Mouse (Mus musculus) embryonic facial prominence, embryonic 13.5 days (tissue): ENCODE data around the gene Taf1c. TPM values are rescaled to one million over a fixed set of nuclear protein-coding genes. Genes with fewer than 3 reads are reported as not detected.

Experiments used
- ATAC-seq: fragments of 200-750 bp; cut with Nextera tagmentation; 2 replicates; pipeline ENCODE4 v1.8.0; 2017; ENCODE audit warnings: low read depth; ENCODE audit not compliant: insufficient number of reproducible peaks, insufficient read depth, low FRiP score, low TSS enrichment
- H3K27ac ChIP-seq: fragments of 300-500 bp; sonication (generic); 2 replicates; pipeline ENCODE4 v1.5.1; 2015; ENCODE audit warnings: moderate library complexity, mild to moderate bottlenecking, inconsistent platforms
- H3K27me3 ChIP-seq: fragments of 300-500 bp; sonication (generic); 2 replicates; pipeline ENCODE4 v1.6.1; 2015; ENCODE audit warnings: mild to moderate bottlenecking, inconsistent platforms
- H3K36me3 ChIP-seq: fragments of 300-500 bp; sonication (generic); 2 replicates; pipeline ENCODE4 v1.6.1; 2015; ENCODE audit warnings: mild to moderate bottlenecking, inconsistent platforms
- H3K4me1 ChIP-seq: fragments of 300-500 bp; sonication (generic); 2 replicates; pipeline ENCODE4 v1.6.1; 2015; ENCODE audit warnings: inconsistent platforms
- H3K4me2 ChIP-seq: fragments of 300-500 bp; sonication (generic); 2 replicates; pipeline ENCODE4 v1.6.1; 2015; ENCODE audit warnings: moderate library complexity, mild to moderate bottlenecking, inconsistent platforms
- H3K4me3 ChIP-seq: fragments of 300-500 bp; sonication (generic); 2 replicates; pipeline ENCODE4 v1.5.1; 2015; ENCODE audit warnings: mild to moderate bottlenecking, inconsistent platforms
- H3K9ac ChIP-seq: fragments of 300-500 bp; sonication (generic); 2 replicates; pipeline ENCODE4 v1.6.1; 2015; ENCODE audit warnings: mild to moderate bottlenecking, inconsistent platforms
- H3K9me3 ChIP-seq: fragments of 300-500 bp; sonication (generic); 2 replicates; pipeline ENCODE4 v1.6.1; 2016; ENCODE audit warnings: inconsistent platforms
- WGBS: fragments of 180-500 bp; shearing (Covaris S2); methylation state at CpG from one replicate; pipeline ENCODE4 v1.1.7; 2015; ENCODE audit warnings: mixed read lengths; 5-methylcytosine and 5-hydroxymethylcytosine counted together
- polyA plus RNA-seq: library from polyadenylated mRNA; unstranded; fragments of >200 nt; fragmentation: Nextera tagmentation; extraction: Ambion mirVana; gene quantifications from 2 replicates; pipeline ENCODE4 v1.2.1, GENCODE M21; 2015

Gene Taf1c
- polyA plus RNA-seq, 1 experiment from 2014 or later: 13.7 TPM

DNA sequence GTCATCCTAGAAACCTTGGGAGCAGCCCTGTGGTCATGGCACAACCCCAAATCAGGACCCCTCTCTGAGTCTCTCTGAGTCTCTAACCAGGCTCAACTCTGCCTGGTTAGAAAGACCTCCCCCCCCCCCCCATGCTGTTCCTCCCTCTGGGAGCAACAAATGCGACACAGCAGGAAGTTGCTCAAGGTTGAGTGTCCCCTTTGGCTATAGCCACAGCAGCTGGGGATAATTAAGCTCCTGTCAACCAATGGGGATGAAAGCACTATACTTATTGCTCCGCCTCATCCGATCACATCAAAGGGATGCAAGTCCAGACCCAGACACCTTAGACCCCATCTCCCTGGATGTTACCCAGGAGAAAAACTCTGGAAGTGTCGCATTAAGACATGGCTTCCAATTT, 17.5 kb upstream of the Taf1c start:
- Histone ChIP-seq H3K36me3 (no peaks in the 10 kb centered on the region), H3K27me3 (no peaks in the 10 kb centered on the region; the same call in 1 of the 2 replicates), H3K4me3 (no peak overlapping the region), H3K4me2 (no peak overlapping the region), H3K27ac (no peak overlapping the region), H3K9me3 (no peaks in the 10 kb centered on the region), H3K4me1 (peaks cover 3% of the 10 kb centered on the region; the same call in 1 of the 2 replicates), H3K9ac (no peak overlapping the region)
- 28% methylated on average over 4 of the region's 4 CpGs for WGBS
- ATAC-seq: no peak

DNA sequence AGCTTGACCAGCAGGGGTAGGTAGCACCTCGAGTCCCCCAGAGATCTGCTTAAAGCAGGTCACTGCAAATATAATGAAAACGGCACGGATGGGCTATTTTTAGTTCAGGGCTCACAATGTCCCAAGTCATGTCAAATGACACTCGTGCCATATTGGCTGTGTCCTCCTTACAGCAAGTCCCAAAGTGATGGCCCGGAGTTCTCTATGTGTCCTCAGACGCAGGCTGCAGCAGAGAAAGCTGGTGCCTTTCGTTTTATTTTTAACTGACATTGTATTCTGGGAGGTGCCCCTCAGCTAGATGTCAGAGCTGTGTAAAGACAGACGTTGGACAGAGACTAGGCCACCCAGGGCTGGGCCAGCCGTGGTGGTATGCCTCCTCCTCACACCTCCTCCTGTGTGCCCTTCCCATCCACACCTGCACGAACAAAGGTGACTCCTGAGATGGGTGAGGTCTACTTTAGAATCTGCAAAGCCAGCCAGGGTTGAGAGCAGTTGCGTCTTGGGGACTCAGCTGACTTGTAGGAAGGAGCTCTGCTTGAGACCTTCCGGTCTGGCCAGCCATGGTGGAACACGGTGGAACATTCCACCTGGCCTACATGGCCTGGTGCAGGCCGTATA, 15.9 kb upstream of the Taf1c start:
- WGBS: 86% methylated on average over 14 of the region's 14 CpGs
- Histone ChIP-seq H3K27ac (no peak overlapping the region), H3K27me3 (no peaks in the 10 kb centered on the region; the same call in 1 of the 2 replicates), H3K9me3 (no peaks in the 10 kb centered on the region), H3K36me3 (no peaks in the 10 kb centered on the region), H3K9ac (no peak overlapping the region), H3K4me1 (no peaks in the 10 kb centered on the region), H3K4me3 (no peak overlapping the region), H3K4me2 (no peak overlapping the region)
- ATAC-seq: no peak

DNA sequence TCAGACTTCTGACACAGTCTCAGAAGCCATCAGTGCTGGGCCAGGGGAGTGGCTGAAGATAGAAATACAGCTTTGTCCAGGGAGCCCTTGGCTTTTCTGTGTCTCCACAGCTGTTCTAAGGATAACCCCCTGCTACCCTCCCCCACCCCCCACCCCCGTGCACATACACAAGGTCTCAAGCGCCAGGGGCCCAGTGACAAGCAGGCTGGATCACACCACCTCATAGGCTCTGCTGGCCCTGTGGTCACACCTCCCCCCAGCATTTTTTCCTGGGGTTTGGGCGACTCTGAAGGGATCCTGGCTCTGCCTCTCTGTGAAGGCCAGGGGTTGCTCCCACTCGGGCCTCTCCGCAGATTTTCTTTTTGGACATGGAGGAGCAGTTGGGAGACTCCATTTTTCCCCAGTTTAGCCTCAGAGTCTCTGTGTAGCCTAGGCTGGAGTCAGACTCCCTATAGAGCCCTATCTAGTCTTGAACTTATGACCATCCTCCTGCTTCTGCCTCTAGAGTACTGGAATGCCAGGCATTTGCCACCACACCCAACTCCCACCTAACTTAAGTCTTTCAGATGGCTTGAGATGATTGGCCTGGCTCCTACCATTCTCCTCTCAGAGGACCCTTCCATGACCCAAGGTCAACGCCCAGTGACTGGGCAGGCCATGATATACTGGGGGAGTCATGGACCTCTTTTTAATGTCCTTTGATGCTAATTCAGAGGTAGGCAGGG, 15.3 kb upstream of the Taf1c start:
- ATAC-seq: no peak
- Histone ChIP-seq H3K27me3 (peaks cover 4% of the 10 kb centered on the region; the same call in 1 of the 2 replicates), H3K27ac (no peak overlapping the region), H3K9me3 (no peaks in the 10 kb centered on the region), H3K36me3 (no peaks in the 10 kb centered on the region), H3K4me3 (no peak overlapping the region), H3K4me2 (no peak overlapping the region), H3K4me1 (no peaks in the 10 kb centered on the region), H3K9ac (no peak overlapping the region)
- 74% methylated on average over 6 of the region's 6 CpGs for WGBS

DNA sequence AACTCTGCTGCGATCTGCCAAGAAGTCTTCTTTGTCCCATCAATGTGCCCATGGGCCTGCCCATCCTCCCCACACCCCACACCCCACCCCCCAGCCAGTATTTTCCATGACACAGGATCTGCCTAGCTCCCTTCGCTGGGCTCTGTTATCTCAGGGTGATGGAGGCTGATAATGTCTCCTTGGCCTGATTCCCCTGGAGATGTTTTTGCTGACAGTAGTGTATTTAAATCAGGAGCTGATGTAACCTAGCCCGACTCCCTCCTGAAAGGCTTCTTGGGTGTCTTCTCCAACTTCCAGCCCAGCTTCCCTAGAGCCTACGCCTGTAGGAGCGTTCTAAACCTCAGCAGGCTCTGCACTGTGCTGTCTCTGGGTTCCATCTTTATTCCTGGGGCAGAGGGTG, 13.9 kb upstream of the Taf1c start:
- 67% methylated on average over 5 of the region's 5 CpGs for WGBS
- Histone ChIP-seq H3K9me3 (no peaks in the 10 kb centered on the region), H3K4me2 (no peak overlapping the region)

DNA sequence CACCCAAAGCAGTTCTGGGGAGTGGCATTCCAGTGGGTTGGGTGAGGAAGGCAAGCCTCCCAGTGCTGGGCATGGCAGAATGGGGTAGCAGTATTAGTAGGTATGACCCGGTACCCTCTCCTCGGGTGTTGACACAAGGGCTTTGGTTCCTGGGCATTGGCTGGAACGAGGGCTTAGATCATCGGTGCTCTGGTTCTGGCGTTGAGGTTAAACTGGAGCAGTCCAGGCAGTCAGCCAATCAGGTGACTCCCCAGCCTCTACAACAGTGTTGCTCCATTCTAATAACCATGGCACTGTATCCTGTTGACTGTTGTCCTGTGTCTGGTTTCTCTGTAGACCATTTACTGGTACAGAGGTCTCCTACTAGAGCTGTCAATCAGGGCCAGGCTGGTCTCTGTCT, 12.6 kb upstream of the Taf1c start:
- H3K36me3 ChIP-seq: no peaks in the 10 kb centered on the region
- H3K4me1 ChIP-seq: no peaks in the 10 kb centered on the region
- no peak overlapping the region for H3K4me3 ChIP-seq
- H3K9me3 ChIP-seq: no peaks in the 10 kb centered on the region
- H3K27me3 ChIP-seq: 0 out of 2 replicates have a peak, but pooled peaks cover 5% of the 10 kb centered on the region
- ATAC-seq: no peak
- H3K4me2 ChIP-seq: no peak overlapping the region
- 91% methylated on average over 5 of the region's 5 CpGs for WGBS
- H3K27ac ChIP-seq: no peak overlapping the region
- no peak overlapping the region for H3K9ac ChIP-seq

More for the DNA sequence above, 13.9 kb upstream of the Taf1c start:
- Histone ChIP-seq H3K36me3 (no peaks in the 10 kb centered on the region), H3K4me1 (no peaks in the 10 kb centered on the region), H3K9ac (no peak overlapping the region), H3K27ac (no peak overlapping the region), H3K4me3 (no peak overlapping the region), H3K27me3 (0 out of 2 replicates have a peak, but pooled peaks cover 5% of the 10 kb centered on the region)
- ATAC-seq: no peak

DNA sequence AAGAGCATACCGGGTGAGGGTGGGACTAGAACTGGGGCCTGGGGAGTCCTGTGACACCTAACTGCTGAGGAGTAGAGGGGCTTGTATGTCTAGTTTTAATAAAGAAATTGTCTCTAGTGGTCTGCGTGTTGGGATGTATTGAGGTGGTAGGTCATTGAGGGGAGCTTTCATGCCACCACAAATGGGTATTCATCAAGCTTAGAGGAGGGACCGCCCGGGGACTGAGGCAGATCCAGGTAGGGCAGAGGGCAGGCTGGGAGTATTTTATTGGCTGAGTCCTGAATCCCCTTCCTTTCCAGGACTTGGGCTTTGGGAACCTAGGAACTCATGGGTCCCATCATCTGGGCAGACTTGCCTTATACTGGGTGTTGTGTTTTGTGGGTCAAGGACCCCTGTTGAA, 11.8 kb upstream of the Taf1c start:
- no peak overlapping the region for H3K4me2 ChIP-seq
- no peaks in the 10 kb centered on the region for H3K9me3 ChIP-seq
- H3K9ac ChIP-seq: no peak overlapping the region
- no peaks in the 10 kb centered on the region for H3K4me1 ChIP-seq
- 0 out of 2 replicates have a peak, but pooled peaks cover 5% of the 10 kb centered on the region for H3K27me3 ChIP-seq
- no peak for ATAC-seq
- no peak overlapping the region for H3K27ac ChIP-seq
- H3K36me3 ChIP-seq: no peaks in the 10 kb centered on the region
- no peak overlapping the region for H3K4me3 ChIP-seq
- 88% methylated on average over 4 of the region's 4 CpGs for WGBS

DNA sequence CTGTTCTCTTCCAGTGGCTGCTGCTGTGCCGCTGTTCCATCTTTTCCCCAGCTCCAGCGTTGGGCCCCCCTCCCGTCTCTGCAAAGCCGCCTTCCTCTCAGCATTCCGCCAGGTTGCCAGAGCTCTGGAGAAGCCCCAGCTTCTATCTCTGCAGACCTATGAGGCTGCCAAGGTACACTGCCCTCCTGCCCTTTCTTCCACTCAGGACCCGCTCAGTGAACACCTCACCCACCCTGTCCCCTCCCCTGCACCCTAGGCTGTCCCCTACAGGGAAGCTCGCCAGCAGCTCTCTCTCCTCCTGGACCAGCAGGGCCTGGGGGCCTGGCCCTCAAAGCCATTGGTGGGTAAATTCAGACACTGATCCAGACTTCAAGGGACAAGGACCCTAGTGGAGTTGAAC, 11.3 kb upstream of the Taf1c start:
- Histone ChIP-seq H3K4me1 (no peaks in the 10 kb centered on the region), H3K9me3 (no peaks in the 10 kb centered on the region), H3K9ac (no peak overlapping the region), H3K27me3 (0 out of 2 replicates have a peak, but pooled peaks cover 5% of the 10 kb centered on the region), H3K36me3 (no peaks in the 10 kb centered on the region), H3K27ac (no peak overlapping the region), H3K4me3 (no peak overlapping the region), H3K4me2 (no peak overlapping the region)
- no peak for ATAC-seq
- 59% methylated on average over 7 of the region's 7 CpGs for WGBS

DNA sequence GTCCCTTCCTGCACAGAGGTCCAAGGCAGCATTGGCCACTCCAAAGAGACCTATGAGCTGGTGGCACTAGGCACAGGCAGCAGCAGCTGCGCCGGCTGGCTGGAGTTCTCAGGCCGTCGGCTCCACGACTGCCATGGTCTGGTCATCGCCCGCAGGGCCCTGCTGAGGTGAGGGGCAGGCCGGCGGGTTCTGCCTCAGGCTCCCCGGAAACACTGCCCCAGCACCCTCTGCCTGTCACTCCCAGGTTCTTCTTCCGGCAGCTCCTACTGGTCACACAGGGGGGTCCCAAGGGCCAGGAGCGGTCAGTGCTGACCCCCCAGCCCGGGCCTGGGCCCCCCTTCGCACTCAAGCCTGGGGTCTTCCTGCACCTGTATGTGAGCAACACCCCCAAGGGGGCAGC, 10.1 kb upstream of the Taf1c start:
- H3K27ac ChIP-seq: no peak overlapping the region
- no peaks in the 10 kb centered on the region for H3K4me1 ChIP-seq
- H3K36me3 ChIP-seq: no peaks in the 10 kb centered on the region
- H3K4me2 ChIP-seq: no peak overlapping the region
- no peaks in the 10 kb centered on the region for H3K9me3 ChIP-seq
- WGBS: 67% methylated on average over 14 of the region's 14 CpGs
- 0 out of 2 replicates have a peak, but pooled peaks cover 5% of the 10 kb centered on the region for H3K27me3 ChIP-seq
- no peak for ATAC-seq
- H3K9ac ChIP-seq: no peak overlapping the region
- H3K4me3 ChIP-seq: no peak overlapping the region

DNA sequence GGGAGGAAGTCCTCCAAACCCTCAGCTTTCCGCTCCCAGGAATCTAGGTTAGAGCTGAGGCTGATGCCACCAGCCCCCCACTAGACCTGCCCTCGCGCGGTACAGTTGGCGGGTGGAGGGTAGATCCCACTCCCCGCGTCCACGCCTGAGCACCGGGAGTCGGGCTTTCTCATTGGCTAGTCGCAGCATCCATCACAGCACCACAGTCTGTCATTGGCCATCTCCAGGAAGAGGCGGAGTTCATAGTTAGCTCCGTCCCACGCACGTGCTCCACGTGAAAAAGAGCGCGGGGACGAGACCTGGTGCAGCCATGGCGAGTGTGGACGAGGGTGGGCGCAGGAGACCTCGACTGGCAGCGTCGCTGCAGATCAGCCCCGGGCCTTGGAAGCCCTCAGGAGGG, 7.4 kb upstream of the Taf1c start, which contains the start of gene Adad2:
Gene Adad2 (plus strand): TSS at position 277 of the 400 bp plus-strand sequence.
- no peak; the same call in 1 of the 2 replicates for ATAC-seq
- Histone ChIP-seq H3K9me3 (no peaks in the 10 kb centered on the region), H3K27me3 (0 out of 2 replicates have a peak, but pooled peaks cover 5% of the 10 kb centered on the region), H3K27ac (no peak within 1 kb of the TSS), H3K4me2 (no peak within 1 kb of the TSS), H3K4me1 (no peaks in the 10 kb centered on the region), H3K36me3 (no peaks in the 10 kb centered on the region), H3K4me3 (no peak within 1 kb of the TSS), H3K9ac (no peak within 1 kb of the TSS)
- WGBS: 86% methylated on average over 26 of the region's 26 CpGs

DNA sequence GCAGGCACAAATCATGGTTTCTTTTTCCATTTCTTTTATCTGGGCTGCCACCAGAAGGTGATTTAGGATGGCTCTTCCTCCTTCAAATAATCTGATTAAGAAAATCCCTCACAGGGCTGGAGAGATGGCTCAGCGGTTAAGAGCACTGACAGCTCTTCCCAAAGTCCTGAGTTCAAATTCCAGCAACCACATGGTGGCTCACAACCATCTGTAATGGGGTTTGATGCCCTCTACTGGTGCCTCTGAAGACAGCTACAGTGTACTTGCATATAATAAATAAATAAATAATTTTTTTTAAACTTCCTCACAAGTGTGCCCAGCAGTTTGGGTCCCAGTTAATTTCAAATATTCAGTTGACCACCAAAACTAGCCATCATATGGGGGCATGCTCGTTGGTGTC, 1.2 kb upstream of the Taf1c start:
- ATAC-seq: no peak
- no peak overlapping the region for H3K27ac ChIP-seq
- no peaks in the 10 kb centered on the region for H3K27me3 ChIP-seq
- H3K4me2 ChIP-seq: no peak overlapping the region
- H3K4me1 ChIP-seq: peaks cover 11% of the 10 kb centered on the region
- WGBS: 84% methylated on average over 2 of the region's 2 CpGs
- no peaks in the 10 kb centered on the region for H3K9me3 ChIP-seq
- no peak overlapping the region for H3K4me3 ChIP-seq
- peaks cover 17% of the 10 kb centered on the region for H3K36me3 ChIP-seq
- no peak overlapping the region for H3K9ac ChIP-seq

DNA sequence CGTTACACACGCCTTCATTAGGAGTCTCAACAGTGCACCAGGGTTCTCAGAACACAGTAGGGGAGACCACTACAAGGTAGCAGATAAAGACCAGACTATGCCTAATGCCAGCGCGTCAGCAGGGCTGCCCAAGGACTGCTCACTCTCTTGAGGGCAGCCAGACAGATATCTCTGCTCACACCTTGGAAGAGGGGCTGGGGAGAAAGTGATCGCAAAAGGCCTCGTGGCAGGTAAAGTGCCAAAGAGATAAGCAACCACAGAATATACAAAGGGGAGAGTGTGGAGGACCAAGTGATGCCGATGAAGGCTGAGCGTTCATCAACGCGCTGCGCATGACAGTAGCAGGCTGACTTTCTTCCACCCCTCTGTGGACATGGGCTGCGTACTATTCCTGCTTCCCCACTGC, 621 bp downstream of the Taf1c start:
- Histone ChIP-seq H3K36me3 (peaks cover 35% of the 10 kb centered on the region), H3K27me3 (no peaks in the 10 kb centered on the region), H3K4me2 (peak overlapping the region; percentile 91), H3K4me3 (peak overlapping the region; percentile 80), H3K4me1 (peaks cover 11% of the 10 kb centered on the region), H3K27ac (peak overlapping the region; percentile 28; the same call in 1 of the 2 replicates), H3K9me3 (no peaks in the 10 kb centered on the region), H3K9ac (peak overlapping the region; percentile 89)
- no peak for ATAC-seq
- WGBS: 39% methylated on average over 12 of the region's 12 CpGs

DNA sequence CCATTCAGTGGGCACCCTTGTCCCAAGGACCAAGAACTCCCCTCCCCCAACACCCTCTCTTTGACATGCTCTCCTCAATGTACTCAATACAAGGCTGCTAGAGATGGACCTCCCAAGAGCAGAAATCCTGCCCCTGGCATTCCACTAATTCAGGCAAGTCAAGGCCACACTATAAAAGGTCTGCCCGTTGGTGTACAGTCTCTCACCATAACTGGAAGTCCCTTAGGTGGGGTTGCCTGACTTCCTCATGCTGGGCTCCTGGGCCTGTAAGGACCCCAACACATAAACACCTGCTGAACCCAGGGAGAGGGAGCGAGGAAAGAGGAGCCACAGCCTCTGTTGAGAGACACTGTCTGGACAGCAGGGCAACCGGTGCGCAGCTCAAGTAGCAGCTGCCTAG, 1.3 kb downstream of the Taf1c start:
- Histone ChIP-seq H3K9me3 (no peaks in the 10 kb centered on the region), H3K9ac (peak overlapping the region; percentile 89), H3K36me3 (peaks cover 42% of the 10 kb centered on the region), H3K4me3 (peak overlapping the region; percentile 80), H3K4me1 (peaks cover 11% of the 10 kb centered on the region), H3K27ac (no peak overlapping the region), H3K4me2 (peak overlapping the region; percentile 91), H3K27me3 (no peaks in the 10 kb centered on the region)
- no peak for ATAC-seq
- 92% methylated on average over 4 of the region's 4 CpGs for WGBS
